Mouse (Mus musculus) hindbrain, postnatal 0 days (tissue): ENCODE measurements at regions not wholly inside any gene's neighbourhood (a gene's known extent, or its start where the extent isn't known, plus 50 kb on each side); places are given as distances from the start of the nearest gene placed in this dataset.
A peak's percentile ranks its signal among the peaks of the same experiment; 100 is the strongest.

Source experiments
- ATAC-seq: fragments of 200-750 bp; cut with Nextera tagmentation; 2 replicates; pipeline ENCODE4 v1.8.0; 2017; ENCODE audit warnings: mild to moderate bottlenecking, moderate TSS enrichment, moderate library complexity
- DNase-seq: peaks from one replicate; pipeline ENCODE4 v3.0.0-alpha.2; 2015; ENCODE audit warnings: low spot score
- H3K27ac ChIP-seq: fragments of 300-500 bp; sonication (generic); 2 replicates; pipeline ENCODE4 v1.5.1; 2014; ENCODE audit warnings: mild to moderate bottlenecking
- H3K27me3 ChIP-seq: fragments of 300-500 bp; sonication (generic); 2 replicates; pipeline ENCODE4 v1.6.1; 2014; ENCODE audit warnings: low read length, mixed read lengths; ENCODE audit not compliant: insufficient read depth
- H3K36me3 ChIP-seq: fragments of 300-500 bp; sonication (generic); 2 replicates; pipeline ENCODE4 v1.6.1; 2014; ENCODE audit warnings: low read length, mixed read lengths; ENCODE audit not compliant: insufficient read depth
- H3K4me1 ChIP-seq: fragments of 300-500 bp; sonication (generic); 2 replicates; pipeline ENCODE4 v1.6.1; 2014; ENCODE audit warnings: antibody characterized with exemption, low read length, mixed read lengths; ENCODE audit not compliant: insufficient read depth
- H3K4me2 ChIP-seq: fragments of 300-500 bp; sonication (generic); 2 replicates; pipeline ENCODE4 v1.6.1; 2014; ENCODE audit warnings: low read depth, mild to moderate bottlenecking, low read length, moderate library complexity, mixed read lengths
- H3K4me3 ChIP-seq: fragments of 300-500 bp; sonication (generic); 2 replicates; pipeline ENCODE4 v1.5.1; 2014; ENCODE audit warnings: low read length
- H3K9ac ChIP-seq: fragments of 300-500 bp; sonication (generic); replicated peaks from 2 replicates; pipeline ENCODE4 v1.6.1; 2014; ENCODE audit warnings: mild to moderate bottlenecking, low read length, moderate library complexity, mixed read lengths
- H3K9me3 ChIP-seq: fragments of 300-500 bp; sonication (generic); 2 replicates; pipeline ENCODE4 v1.6.1; 2016; ENCODE audit warnings: low read length, mixed read lengths
- CTCF ChIP-seq: IDR thresholded peaks from 2 replicates; pipeline ENCODE4 v1.5.1; 2016; ENCODE audit warnings: antibody characterized with exemption, control low read depth, low read depth
- WGBS: fragments of 180-500 bp; shearing (Covaris S2); extraction: QIAGEN DNeasy Blood & Tissue Kit; methylation state at CpG from one replicate; pipeline ENCODE4 v1.1.7; 2014; 5-methylcytosine and 5-hydroxymethylcytosine counted together

- WGBS, result 79% methylated on average over 2 of the region's 2 CpGs
- Histone ChIP-seq H3K4me2 (no peak overlapping the region), H3K27me3 (no peaks in the 10 kb centered on the region), H3K4me3 (no peak overlapping the region), H3K9me3 (no peaks in the 10 kb centered on the region), H3K9ac (no peak overlapping the region), H3K27ac (no peak overlapping the region), H3K36me3 (no peaks in the 10 kb centered on the region), H3K4me1 (no peaks in the 10 kb centered on the region)
- no peak for DNase-seq
- no peak for ATAC-seq
- TF ChIP-seq CTCF, result no peak
These were observed 675.8 kb upstream of the Tmem132c start for GRCm38 (mm10) chr5:126565817-126566216.

GRCm38 (mm10) chr5:126566226-126566625 lies 675.4 kb upstream of the Tmem132c start:
- Histone ChIP-seq H3K4me2 (no peak overlapping the region), H3K27me3 (no peaks in the 10 kb centered on the region), H3K27ac (no peak overlapping the region), H3K9ac (no peak overlapping the region), H3K4me1 (no peaks in the 10 kb centered on the region), H3K4me3 (no peak overlapping the region), H3K36me3 (no peaks in the 10 kb centered on the region), H3K9me3 (no peaks in the 10 kb centered on the region)
- WGBS, result 82% methylated on average over 6 of the region's 6 CpGs
- DNase-seq (no peak), ATAC-seq (no peak)
- no peak for TF ChIP-seq CTCF

- H3K27me3 ChIP-seq, result no peaks in the 10 kb centered on the region
- no peak overlapping the region for H3K27ac ChIP-seq
- ATAC-seq (no peak), DNase-seq (no peak)
- no peaks in the 10 kb centered on the region for H3K4me1 ChIP-seq
- no peak overlapping the region for H3K9ac ChIP-seq
- H3K36me3 ChIP-seq, result no peaks in the 10 kb centered on the region
- no peaks in the 10 kb centered on the region for H3K9me3 ChIP-seq
- 75% methylated on average over 2 of the region's 2 CpGs for WGBS
- no peak overlapping the region for H3K4me3 ChIP-seq
- TF ChIP-seq CTCF, result peak; percentile 39
- no peak overlapping the region for H3K4me2 ChIP-seq
These were observed 667.8 kb upstream of the Tmem132c start for GRCm38 (mm10) chr5:126573766-126574165.

GRCm38 (mm10) chr5:126597786-126598330 lies 643.8 kb upstream of the Tmem132c start:
- DNase-seq (peak; percentile 32), ATAC-seq (no peak)
- 47% methylated on average over 12 of the region's 12 CpGs for WGBS

GRCm38 (mm10) chr5:126599561-126599960 lies 642.0 kb upstream of the Tmem132c start:
- Histone ChIP-seq H3K4me3 (no peak overlapping the region), H3K4me1 (no peaks in the 10 kb centered on the region), H3K4me2 (no peak overlapping the region), H3K36me3 (no peaks in the 10 kb centered on the region), H3K9ac (no peak overlapping the region), H3K27ac (no peak overlapping the region), H3K27me3 (no peaks in the 10 kb centered on the region), H3K9me3 (no peaks in the 10 kb centered on the region)
- 65% methylated on average over 5 of the region's 5 CpGs for WGBS
- TF ChIP-seq CTCF, result no peak
- ATAC-seq, result no peak
- peak; percentile 35 for DNase-seq

More at GRCm38 (mm10) chr5:126597786-126598330, 643.8 kb upstream of the Tmem132c start:
- no peak overlapping the region for H3K27ac ChIP-seq
- no peaks in the 10 kb centered on the region for H3K36me3 ChIP-seq
- no peak overlapping the region for H3K4me3 ChIP-seq
- no peaks in the 10 kb centered on the region for H3K4me1 ChIP-seq
- no peak overlapping the region for H3K4me2 ChIP-seq
- no peaks in the 10 kb centered on the region for H3K9me3 ChIP-seq
- no peak overlapping the region for H3K9ac ChIP-seq
- H3K27me3 ChIP-seq, result no peaks in the 10 kb centered on the region
- no peak for TF ChIP-seq CTCF

- Histone ChIP-seq H3K27me3 (no peaks in the 10 kb centered on the region), H3K4me3 (no peak overlapping the region), H3K4me1 (no peaks in the 10 kb centered on the region), H3K27ac (no peak overlapping the region), H3K9me3 (no peaks in the 10 kb centered on the region), H3K9ac (no peak overlapping the region), H3K4me2 (no peak overlapping the region), H3K36me3 (no peaks in the 10 kb centered on the region)
- ATAC-seq, result no peak
- 78% methylated on average over 5 of the region's 5 CpGs for WGBS
- TF ChIP-seq CTCF, result no peak
- DNase-seq, result no peak
These were observed 634.9 kb upstream of the Tmem132c start for GRCm38 (mm10) chr5:126606756-126607155.

- TF ChIP-seq CTCF, result no peak
- Histone ChIP-seq H3K4me2 (no peak overlapping the region), H3K36me3 (no peaks in the 10 kb centered on the region), H3K4me3 (no peak overlapping the region), H3K9ac (no peak overlapping the region), H3K9me3 (no peaks in the 10 kb centered on the region), H3K27ac (no peak overlapping the region), H3K4me1 (no peaks in the 10 kb centered on the region), H3K27me3 (no peaks in the 10 kb centered on the region)
- DNase-seq (no peak), ATAC-seq (no peak)
- 86% methylated on average over 4 of the region's 4 CpGs for WGBS
These were observed 629.0 kb upstream of the Tmem132c start for GRCm38 (mm10) chr5:126612571-126612970.
